Mouse (Mus musculus) midbrain, embryonic 11.5 days (tissue): Measurements from ENCODE around the gene Plagl1. TPM values are rescaled to one million over a fixed set of nuclear protein-coding genes. Genes with fewer than 3 reads are reported as not detected.
A peak's percentile ranks its signal among the peaks of the same experiment; 100 is the strongest.
"Not testable (repeated sequence)": the region's sequence is repeated elsewhere in the genome, so short reads cannot be mapped to it uniquely, and the experiment has no call there.

Experiments
- ATAC-seq: fragments of 200-750 bp; cut with Nextera tagmentation; 2 replicates; pipeline ENCODE4 v1.8.0; 2017; ENCODE audit warnings: moderate TSS enrichment, moderate library complexity; ENCODE audit not compliant: low FRiP score
- DNase-seq: peaks from one replicate; pipeline ENCODE4 v3.0.0; 2015; ENCODE audit warnings: low spot score; ENCODE audit errors: missing footprints
- H3K27ac ChIP-seq: fragments of 300-500 bp; sonication (generic); 2 replicates; pipeline ENCODE4 v1.5.1; 2014; ENCODE audit warnings: low read depth, low read length
- H3K27me3 ChIP-seq: fragments of 300-500 bp; sonication (generic); 2 replicates; pipeline ENCODE4 v1.6.1; 2014; ENCODE audit warnings: mild to moderate bottlenecking, low read length, moderate library complexity, mixed read lengths; ENCODE audit not compliant: control insufficient read depth, insufficient read depth
- H3K36me3 ChIP-seq: fragments of 300-500 bp; sonication (generic); 2 replicates; pipeline ENCODE4 v1.6.1; 2014; ENCODE audit warnings: mild to moderate bottlenecking, low read length, moderate library complexity, mixed read lengths; ENCODE audit not compliant: control insufficient read depth, insufficient read depth
- H3K4me1 ChIP-seq: fragments of 300-500 bp; sonication (generic); 2 replicates; pipeline ENCODE4 v1.6.1; 2014; ENCODE audit warnings: low read length; ENCODE audit not compliant: control insufficient read depth, insufficient read depth
- H3K4me2 ChIP-seq: fragments of 300-500 bp; sonication (generic); 2 replicates; pipeline ENCODE4 v1.6.1; 2014; ENCODE audit warnings: mild to moderate bottlenecking, moderate library complexity
- H3K4me3 ChIP-seq: fragments of 300-500 bp; sonication (generic); 2 replicates; pipeline ENCODE4 v1.5.1; 2014; ENCODE audit warnings: low read depth, low read length
- H3K9ac ChIP-seq: fragments of 300-500 bp; sonication (generic); 2 replicates; pipeline ENCODE4 v1.6.1; 2014; ENCODE audit warnings: low read length
- H3K9me3 ChIP-seq: fragments of 300-500 bp; sonication (generic); 2 replicates; pipeline ENCODE4 v1.6.1; 2016; ENCODE audit warnings: low read length; ENCODE audit not compliant: control insufficient read depth
- WGBS: fragments of 180-500 bp; shearing (Covaris S2); extraction: QIAGEN DNeasy Blood & Tissue Kit; methylation state at CpG from one replicate; pipeline ENCODE4 v1.1.7; 2014; 5-methylcytosine and 5-hydroxymethylcytosine counted together
- polyA plus RNA-seq: library from polyadenylated mRNA; unstranded; fragments of >200 nt; fragmentation: Nextera tagmentation; extraction: Ambion mirVana; gene quantifications from 2 replicates; pipeline ENCODE4 v1.2.1, GENCODE M21; 2014

Gene Plagl1
- polyA plus RNA-seq: 129 and 142 TPM in 2 replicates

GRCm38 (mm10) chr10:13060021-13060668 is at the start of gene Plagl1:
Gene Plagl1, plus strand, starts transcription at chr10:13060504.
- Histone ChIP-seq H3K9me3 (no peaks in the 10 kb centered on the region), H3K4me1 (peaks cover 14% of the 10 kb centered on the region; the same call in 1 of the 2 replicates), H3K4me3 (peak within 1 kb of the TSS; percentile 33), H3K9ac (peak within 1 kb of the TSS; percentile 54), H3K27me3 (peaks cover 26% of the 10 kb centered on the region), H3K27ac (no peak within 1 kb of the TSS), H3K36me3 (no peaks in the 10 kb centered on the region), H3K4me2 (peak within 1 kb of the TSS; percentile 69)
- DNase-seq (no peak), ATAC-seq (no peak)
- 57% methylated on average over 11 of the region's 11 CpGs for WGBS

GRCm38 (mm10) chr10:13014026-13014425 is 46.3 kb upstream of the Plagl1 start:
- 75% methylated on average over 7 of the region's 7 CpGs for WGBS
- H3K4me3 ChIP-seq: no peak overlapping the region
- no peaks in the 10 kb centered on the region for H3K27me3 ChIP-seq
- H3K36me3 ChIP-seq: no peaks in the 10 kb centered on the region
- H3K27ac ChIP-seq: no peak overlapping the region
- no peaks in the 10 kb centered on the region for H3K9me3 ChIP-seq
- DNase-seq (peak; percentile 61), ATAC-seq (no peak)
- peaks cover 8% of the 10 kb centered on the region for H3K4me1 ChIP-seq
- H3K4me2 ChIP-seq: no peak overlapping the region
- no peak overlapping the region for H3K9ac ChIP-seq

DNA sequence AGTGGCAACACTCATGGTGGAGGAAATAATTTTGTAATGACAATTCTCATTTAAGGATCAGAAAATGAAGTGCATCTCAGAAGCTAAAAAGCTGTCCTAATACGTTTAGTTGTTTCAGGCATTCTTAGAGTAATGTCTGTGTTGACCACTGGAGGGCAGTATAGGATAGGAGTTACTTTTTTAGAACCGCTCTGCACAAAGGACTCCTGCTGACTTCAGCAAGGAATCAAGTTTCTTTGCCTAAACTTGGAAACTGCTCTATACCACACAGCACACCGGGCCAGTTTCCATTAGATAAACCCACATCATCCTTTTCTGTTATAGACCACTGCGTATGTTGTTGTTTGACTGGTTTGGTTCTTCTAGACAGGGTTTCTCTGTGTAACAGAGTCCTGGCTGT is 43.7 kb upstream of the Plagl1 start:
- Histone ChIP-seq H3K4me1 (no peaks in the 10 kb centered on the region), H3K4me3 (no peak overlapping the region), H3K27ac (no peak overlapping the region), H3K9me3 (no peaks in the 10 kb centered on the region), H3K27me3 (no peaks in the 10 kb centered on the region), H3K9ac (no peak overlapping the region), H3K36me3 (no peaks in the 10 kb centered on the region), H3K4me2 (no peak overlapping the region)
- ATAC-seq (peak; percentile 61; the same call in 1 of the 2 replicates), DNase-seq (peak; percentile 93)
- 30% methylated on average over 4 of the region's 4 CpGs for WGBS

- ATAC-seq (peak; percentile 53; the same call in 1 of the 2 replicates), DNase-seq (peak; percentile 85)
- Histone ChIP-seq H3K36me3 (no peaks in the 10 kb centered on the region), H3K4me1 (no peaks in the 10 kb centered on the region), H3K27ac (no peak overlapping the region), H3K9me3 (no peaks in the 10 kb centered on the region), H3K27me3 (no peaks in the 10 kb centered on the region), H3K4me3 (no peak overlapping the region), H3K9ac (no peak overlapping the region), H3K4me2 (no peak overlapping the region)
- WGBS: 62% methylated on average over 7 of the region's 7 CpGs
These were observed 41.8 kb upstream of the Plagl1 start for GRCm38 (mm10) chr10:13018510-13018909.

DNA sequence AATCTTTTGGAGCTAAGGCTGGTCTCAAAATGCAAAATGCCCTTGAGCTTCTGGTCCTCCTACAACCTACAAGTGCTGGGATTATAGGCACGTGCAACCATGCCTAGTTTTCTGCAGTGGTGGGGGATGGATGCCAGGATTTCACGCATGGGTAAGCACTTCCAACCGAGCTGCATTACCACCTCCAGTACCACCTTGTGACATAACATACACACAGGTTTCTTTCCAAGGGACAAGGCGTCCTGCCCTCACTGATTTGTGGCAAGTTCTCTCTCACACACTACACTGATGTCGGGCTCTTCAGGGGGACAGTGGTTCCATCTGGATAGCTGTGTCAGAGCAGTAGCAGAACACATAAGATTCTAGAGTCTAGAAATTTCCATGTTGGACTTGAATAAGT is 41.3 kb upstream of the Plagl1 start:
- DNase-seq: peak; percentile 76
- Histone ChIP-seq H3K27me3 (no peaks in the 10 kb centered on the region), H3K4me1 (no peaks in the 10 kb centered on the region), H3K36me3 (no peaks in the 10 kb centered on the region), H3K9ac (no peak overlapping the region), H3K4me3 (no peak overlapping the region), H3K4me2 (no peak overlapping the region), H3K27ac (no peak overlapping the region), H3K9me3 (no peaks in the 10 kb centered on the region)
- WGBS: 77% methylated on average over 5 of the region's 5 CpGs
- no peak for ATAC-seq

DNA sequence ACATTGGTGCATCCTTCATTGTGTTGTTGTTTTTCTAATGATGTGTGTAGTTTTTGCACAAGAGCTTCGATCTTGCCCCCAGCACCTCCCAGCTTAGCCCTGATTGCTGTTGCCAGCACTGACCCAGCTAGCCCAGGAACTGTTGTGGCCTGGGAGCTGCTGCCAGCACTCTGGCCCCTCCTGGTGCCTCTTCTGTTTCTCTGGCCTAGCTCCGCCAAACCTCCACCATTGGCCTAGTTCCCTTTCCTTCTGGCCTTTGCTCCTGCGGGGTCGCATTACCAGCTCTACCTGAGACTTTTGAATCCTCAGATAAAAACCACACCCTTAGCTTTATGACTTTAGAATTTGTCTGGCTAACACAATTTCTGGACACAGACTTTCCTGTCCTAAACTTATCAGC is 38.2 kb upstream of the Plagl1 start:
- Histone ChIP-seq H3K4me1 (no peaks in the 10 kb centered on the region), H3K27ac (no peak overlapping the region), H3K9me3 (no peaks in the 10 kb centered on the region), H3K9ac (no peak overlapping the region), H3K36me3 (no peaks in the 10 kb centered on the region), H3K4me2 (no peak overlapping the region), H3K27me3 (no peaks in the 10 kb centered on the region), H3K4me3 (no peak overlapping the region)
- 91% methylated on average over 4 of the region's 4 CpGs for WGBS
- DNase-seq: peak; percentile 10
- no peak for ATAC-seq

DNA sequence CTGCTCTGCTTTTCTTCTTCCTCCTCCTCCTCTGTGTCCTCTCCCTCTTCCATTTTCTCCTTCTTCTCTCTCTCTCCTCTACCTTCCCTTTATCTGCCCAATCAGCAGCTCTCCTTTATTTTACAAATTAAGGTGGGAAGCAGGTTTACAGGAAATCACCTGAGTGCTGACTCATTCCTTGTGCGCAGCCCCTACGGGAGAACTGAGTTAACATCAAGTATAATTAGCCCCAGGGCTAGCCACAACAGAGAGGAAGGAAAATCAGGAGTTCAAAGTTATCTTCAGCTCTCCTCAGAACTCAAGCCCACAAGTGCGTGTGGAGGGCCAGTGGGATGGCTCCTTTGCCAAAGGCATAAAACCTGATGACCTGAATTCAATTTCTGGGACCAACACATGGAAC is 36.3 kb upstream of the Plagl1 start:
- WGBS: 83% methylated on average over 3 of the region's 3 CpGs
- H3K27ac ChIP-seq, ATAC-seq, H3K27me3 ChIP-seq, H3K9ac ChIP-seq, H3K36me3 ChIP-seq, H3K4me1 ChIP-seq, H3K9me3 ChIP-seq, H3K4me2 ChIP-seq, H3K4me3 ChIP-seq: not testable (repeated sequence)
- DNase-seq: peak; percentile 28

DNA sequence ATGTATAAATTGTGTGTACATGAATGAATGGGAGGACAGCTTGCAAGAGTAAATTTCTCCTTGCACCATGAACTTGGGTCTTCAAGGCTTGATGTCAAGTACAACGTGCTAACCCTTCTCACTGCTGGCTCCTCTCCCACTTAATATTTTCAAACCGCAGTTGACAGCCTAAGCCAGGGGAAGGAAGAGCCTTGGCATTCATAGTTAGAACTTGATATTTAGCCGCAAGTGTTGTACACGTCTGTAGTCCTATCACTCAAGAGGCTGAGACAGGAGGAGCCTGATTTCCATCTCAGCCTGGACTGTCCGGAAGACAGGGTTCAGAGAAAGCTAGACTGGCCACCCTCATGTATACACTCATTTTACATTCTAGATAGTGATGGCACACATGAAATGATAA is 32.6 kb upstream of the Plagl1 start:
- 94% methylated on average over 5 of the region's 5 CpGs for WGBS
- peak; percentile 14 for DNase-seq
- H3K4me2 ChIP-seq: no peak overlapping the region
- no peak overlapping the region for H3K4me3 ChIP-seq
- no peak overlapping the region for H3K9ac ChIP-seq
- H3K9me3 ChIP-seq: no peaks in the 10 kb centered on the region
- no peaks in the 10 kb centered on the region for H3K36me3 ChIP-seq
- no peak for ATAC-seq
- H3K27me3 ChIP-seq: no peaks in the 10 kb centered on the region
- no peak overlapping the region for H3K27ac ChIP-seq
- no peaks in the 10 kb centered on the region for H3K4me1 ChIP-seq

DNA sequence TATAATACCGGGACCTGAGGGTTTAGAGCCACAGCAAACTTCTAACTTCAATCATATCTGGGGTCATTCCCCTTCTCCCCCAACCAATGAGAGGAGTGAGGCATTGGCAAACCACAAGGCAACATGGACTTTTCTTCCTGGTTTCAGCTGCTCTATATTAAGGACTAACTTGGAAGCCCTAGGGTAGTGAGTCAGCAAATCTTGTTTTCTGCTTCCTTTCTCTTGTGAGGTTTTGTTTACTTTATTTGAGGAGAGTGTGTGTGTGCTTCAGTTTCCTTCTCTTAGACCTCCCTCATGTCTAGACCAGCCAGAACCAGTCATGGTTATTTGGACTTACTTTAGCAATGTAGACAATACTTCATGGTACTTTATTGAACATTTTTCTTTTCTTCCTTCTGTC is 32.1 kb upstream of the Plagl1 start:
- WGBS: 91% methylated on average over 1 of the region's 1 CpGs
- Histone ChIP-seq H3K4me2 (no peak overlapping the region), H3K4me3 (no peak overlapping the region), H3K4me1 (no peaks in the 10 kb centered on the region), H3K27ac (no peak overlapping the region), H3K27me3 (no peaks in the 10 kb centered on the region), H3K36me3 (no peaks in the 10 kb centered on the region), H3K9ac (no peak overlapping the region), H3K9me3 (no peaks in the 10 kb centered on the region)
- DNase-seq: peak; percentile 26
- no peak for ATAC-seq
